Mouse (Mus musculus) lung, embryonic 15.5 days (tissue): Measurements from ENCODE around the gene Parva. TPM values are rescaled to one million over a fixed set of nuclear protein-coding genes. Genes with fewer than 3 reads are reported as not detected.

ENCODE experiments used
- ATAC-seq: fragments of 200-750 bp; cut with Nextera tagmentation; 2 replicates; pipeline ENCODE4 v1.8.0; 2017; ENCODE audit warnings: moderate number of reproducible peaks, borderline replicate concordance; ENCODE audit not compliant: low FRiP score, low TSS enrichment; ENCODE audit errors: extremely low read depth
- H3K27ac ChIP-seq: fragments of 300-500 bp; sonication (generic); 2 replicates; pipeline ENCODE4 v1.5.1; 2015; ENCODE audit warnings: moderate library complexity, mild to moderate bottlenecking, inconsistent platforms
- H3K27me3 ChIP-seq: fragments of 300-500 bp; sonication (generic); 2 replicates; pipeline ENCODE4 v1.6.1; 2015; ENCODE audit warnings: inconsistent platforms
- H3K36me3 ChIP-seq: fragments of 300-500 bp; sonication (generic); 2 replicates; pipeline ENCODE4 v1.6.1; 2015; ENCODE audit warnings: inconsistent platforms
- H3K4me1 ChIP-seq: fragments of 300-500 bp; sonication (generic); 2 replicates; pipeline ENCODE4 v1.6.1; 2015; ENCODE audit warnings: inconsistent platforms
- H3K4me2 ChIP-seq: fragments of 300-500 bp; sonication (generic); 2 replicates; pipeline ENCODE4 v1.6.1; 2015; ENCODE audit warnings: inconsistent platforms, mild to moderate bottlenecking, moderate library complexity
- H3K4me3 ChIP-seq: fragments of 300-500 bp; sonication (generic); 2 replicates; pipeline ENCODE4 v1.5.1; 2015; ENCODE audit warnings: mild to moderate bottlenecking, inconsistent platforms
- H3K9ac ChIP-seq: fragments of 300-500 bp; sonication (generic); 2 replicates; pipeline ENCODE4 v1.6.1; 2015; ENCODE audit warnings: inconsistent platforms
- H3K9me3 ChIP-seq: fragments of 300-500 bp; sonication (generic); 2 replicates; pipeline ENCODE4 v1.6.1; 2016; ENCODE audit warnings: inconsistent platforms
- WGBS: fragments of 180-500 bp; shearing (Covaris S2); methylation state at CpG from one replicate; pipeline ENCODE4 v1.1.7; 2015; 5-methylcytosine and 5-hydroxymethylcytosine counted together
- polyA plus RNA-seq: library from polyadenylated mRNA; unstranded; fragments of >200 nt; fragmentation: Nextera tagmentation; extraction: Ambion mirVana; gene quantifications from 2 replicates; pipeline ENCODE4 v1.2.1, GENCODE M21; 2015

The Parva gene
- polyA plus RNA-seq, 1 experiment from 2014 or later = 109 TPM

DNA sequence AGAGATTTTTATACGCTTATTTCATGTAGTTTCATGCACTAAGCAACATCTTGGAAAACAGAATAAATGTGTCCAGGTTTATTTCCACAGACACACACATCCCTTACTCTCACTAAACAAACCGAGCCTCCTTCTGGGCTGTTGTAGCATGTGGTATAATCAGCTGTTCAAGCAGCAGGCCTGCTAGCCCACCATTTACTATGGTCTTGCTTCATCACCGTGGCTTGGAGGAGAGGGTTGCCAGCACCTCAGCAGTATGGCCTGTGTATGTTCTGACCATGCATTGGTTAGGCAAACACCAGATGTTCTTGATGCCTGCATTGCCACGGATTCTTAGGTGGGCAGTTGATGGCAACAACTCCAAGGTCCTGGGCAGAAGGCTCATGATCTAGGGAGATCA, 30.6 kb downstream of the Parva start:
- ATAC-seq = no peak
- H3K4me3 ChIP-seq = no peak overlapping the region
- no peak overlapping the region for H3K4me2 ChIP-seq
- peaks cover 59% of the 10 kb centered on the region for H3K4me1 ChIP-seq
- no peaks in the 10 kb centered on the region for H3K9me3 ChIP-seq
- no peaks in the 10 kb centered on the region for H3K27me3 ChIP-seq
- no peaks in the 10 kb centered on the region for H3K36me3 ChIP-seq
- H3K27ac ChIP-seq = no peak overlapping the region
- no peak overlapping the region for H3K9ac ChIP-seq
- 81% methylated on average over 4 of the region's 4 CpGs for WGBS

DNA sequence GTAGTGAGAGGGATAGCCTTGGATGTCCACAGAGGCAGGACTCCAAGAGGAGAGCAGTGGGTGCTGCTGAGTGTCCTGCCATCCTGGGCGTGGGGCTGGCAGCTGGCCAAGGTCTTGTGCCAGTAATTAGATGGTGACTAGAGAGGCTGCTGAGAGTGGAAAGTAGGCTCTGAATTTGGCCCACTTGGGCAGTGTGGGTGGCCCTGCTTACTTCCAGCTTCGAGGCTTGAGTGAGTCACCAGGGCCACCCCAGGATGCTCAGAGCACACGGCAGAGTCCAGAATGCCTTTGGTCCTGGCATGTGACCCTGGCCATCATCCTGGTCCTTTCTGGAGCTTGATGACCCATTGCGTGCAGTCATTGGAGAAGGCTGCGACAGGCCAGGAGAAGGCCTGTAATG, 31.1 kb downstream of the Parva start:
- no peak overlapping the region for H3K27ac ChIP-seq

GRCm38 (mm10) chr7:112463074-112463473, 35.8 kb downstream of the Parva start:
- ATAC-seq = no peak
- H3K27ac ChIP-seq = peak overlapping the region; percentile 6; the same call in 1 of the 2 replicates
- H3K4me1 ChIP-seq = peaks cover 39% of the 10 kb centered on the region

More for the DNA sequence above, 31.1 kb downstream of the Parva start:
- Histone ChIP-seq H3K4me3 (no peak overlapping the region), H3K4me2 (no peak overlapping the region), H3K9me3 (no peaks in the 10 kb centered on the region), H3K9ac (no peak overlapping the region), H3K4me1 (peaks cover 61% of the 10 kb centered on the region), H3K36me3 (no peaks in the 10 kb centered on the region), H3K27me3 (no peaks in the 10 kb centered on the region)
- ATAC-seq = no peak
- 56% methylated on average over 5 of the region's 5 CpGs for WGBS

GRCm38 (mm10) chr7:112465920-112466319, 38.6 kb downstream of the Parva start:
- Histone ChIP-seq H3K9ac (no peak overlapping the region), H3K9me3 (no peaks in the 10 kb centered on the region), H3K4me3 (no peak overlapping the region), H3K4me2 (no peak overlapping the region), H3K27me3 (no peaks in the 10 kb centered on the region), H3K36me3 (peaks cover 5% of the 10 kb centered on the region; the same call in 1 of the 2 replicates), H3K27ac (no peak overlapping the region), H3K4me1 (peaks cover 40% of the 10 kb centered on the region)
- WGBS = 73% methylated on average over 3 of the region's 3 CpGs
- no peak for ATAC-seq

More at GRCm38 (mm10) chr7:112463074-112463473, 35.8 kb downstream of the Parva start:
- no peak overlapping the region for H3K4me2 ChIP-seq
- no peaks in the 10 kb centered on the region for H3K27me3 ChIP-seq
- peaks cover 5% of the 10 kb centered on the region; the same call in 1 of the 2 replicates for H3K36me3 ChIP-seq
- H3K9me3 ChIP-seq = no peaks in the 10 kb centered on the region
- H3K9ac ChIP-seq = no peak overlapping the region
- WGBS = 5% methylated on average over 2 of the region's 2 CpGs
- H3K4me3 ChIP-seq = no peak overlapping the region

DNA sequence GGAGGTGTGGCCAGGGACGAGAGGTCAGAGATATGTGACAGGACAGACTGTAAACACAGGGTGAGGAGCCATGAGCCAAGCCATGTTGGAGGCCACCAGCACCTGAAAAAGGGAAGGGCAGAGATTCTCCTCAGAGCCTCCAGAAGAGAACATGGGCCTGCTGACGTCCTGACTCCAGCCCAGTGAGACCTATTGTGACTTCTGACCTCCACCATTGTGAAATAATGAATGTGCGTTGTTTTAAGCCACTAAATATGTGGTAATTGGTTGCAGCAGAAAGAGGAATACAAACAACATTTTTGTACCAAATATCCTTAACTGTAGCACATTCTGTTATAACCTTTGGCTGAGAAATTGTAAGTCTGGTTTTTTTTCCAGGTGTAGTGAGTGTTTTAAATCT, 39.5 kb downstream of the Parva start:
- WGBS = 71% methylated on average over 3 of the region's 3 CpGs
- ATAC-seq = no peak
- peaks cover 49% of the 10 kb centered on the region for H3K4me1 ChIP-seq
- no peak overlapping the region for H3K4me2 ChIP-seq
- H3K36me3 ChIP-seq = peaks cover 5% of the 10 kb centered on the region; the same call in 1 of the 2 replicates
- H3K4me3 ChIP-seq = no peak overlapping the region
- no peaks in the 10 kb centered on the region for H3K9me3 ChIP-seq
- peak overlapping the region; percentile 92 for H3K27ac ChIP-seq
- H3K9ac ChIP-seq = no peak overlapping the region
- H3K27me3 ChIP-seq = no peaks in the 10 kb centered on the region

DNA sequence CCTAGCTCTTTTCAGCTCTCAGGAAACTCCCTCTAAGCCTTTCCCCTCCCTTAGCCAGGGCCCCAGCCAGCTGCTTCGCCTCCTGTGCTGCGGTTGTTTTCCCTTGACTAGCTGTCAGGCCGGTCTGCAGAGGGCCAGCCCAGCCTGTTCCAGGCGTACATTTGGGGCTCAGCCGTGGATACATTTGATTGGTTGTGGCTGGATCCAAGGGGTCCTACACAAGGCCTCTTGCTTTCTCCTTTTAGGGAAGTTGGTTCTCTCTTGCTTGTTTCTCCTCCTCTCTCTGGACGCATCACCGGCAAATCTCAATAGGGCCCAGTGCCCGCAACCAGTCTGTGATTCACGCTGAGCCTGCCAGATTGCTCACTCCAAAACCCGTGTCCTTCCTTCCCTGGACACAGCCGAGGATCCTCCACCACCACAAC, 40.4 kb downstream of the Parva start:
- Histone ChIP-seq H3K9me3 (no peaks in the 10 kb centered on the region), H3K4me2 (no peak overlapping the region), H3K36me3 (peaks cover 5% of the 10 kb centered on the region; the same call in 1 of the 2 replicates), H3K27ac (peak overlapping the region; percentile 92), H3K4me3 (no peak overlapping the region), H3K27me3 (no peaks in the 10 kb centered on the region), H3K9ac (no peak overlapping the region), H3K4me1 (peaks cover 49% of the 10 kb centered on the region)
- peak; percentile 96 for ATAC-seq
- 24% methylated on average over 11 of the region's 11 CpGs for WGBS

DNA sequence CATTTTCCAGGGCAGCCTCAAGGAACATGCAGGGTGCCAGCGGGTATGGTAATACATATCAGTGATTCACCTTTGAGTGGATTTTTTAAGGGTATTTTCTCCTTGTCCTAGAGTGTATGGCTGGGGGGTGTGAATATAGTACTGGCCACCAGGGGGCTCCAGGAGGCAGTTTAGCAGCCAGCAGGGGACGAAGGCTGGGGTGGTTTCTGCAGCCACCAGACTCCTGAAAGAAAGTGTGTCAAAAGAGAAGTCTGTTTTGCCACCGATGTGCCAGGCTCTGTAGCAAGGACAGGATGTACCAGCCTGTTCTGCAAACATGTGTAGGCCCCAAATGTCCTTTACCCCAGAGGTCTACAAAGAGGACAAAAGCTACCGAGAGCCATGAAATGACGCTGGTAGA, 42.5 kb downstream of the Parva start:
- H3K4me1 ChIP-seq = peaks cover 52% of the 10 kb centered on the region
- 0 out of 2 replicates have a peak, but pooled peaks have one; percentile 46 for ATAC-seq
- no peak overlapping the region for H3K4me2 ChIP-seq
- H3K9me3 ChIP-seq = no peaks in the 10 kb centered on the region
- no peak overlapping the region for H3K9ac ChIP-seq
- 37% methylated on average over 5 of the region's 5 CpGs for WGBS
- H3K36me3 ChIP-seq = peaks cover 5% of the 10 kb centered on the region; the same call in 1 of the 2 replicates
- H3K27me3 ChIP-seq = no peaks in the 10 kb centered on the region
- no peak overlapping the region for H3K4me3 ChIP-seq
- no peak overlapping the region for H3K27ac ChIP-seq

- Histone ChIP-seq H3K27ac (peak overlapping the region; percentile 23; the same call in 1 of the 2 replicates), H3K36me3 (no peaks in the 10 kb centered on the region), H3K9ac (no peak overlapping the region), H3K4me2 (no peak overlapping the region), H3K9me3 (no peaks in the 10 kb centered on the region), H3K4me1 (peaks cover 52% of the 10 kb centered on the region), H3K27me3 (no peaks in the 10 kb centered on the region), H3K4me3 (no peak overlapping the region)
- 51% methylated on average over 7 of the region's 7 CpGs for WGBS
- ATAC-seq = no peak
Measured at GRCm38 (mm10) chr7:112471316-112471715, 44.0 kb downstream of the Parva start.

DNA sequence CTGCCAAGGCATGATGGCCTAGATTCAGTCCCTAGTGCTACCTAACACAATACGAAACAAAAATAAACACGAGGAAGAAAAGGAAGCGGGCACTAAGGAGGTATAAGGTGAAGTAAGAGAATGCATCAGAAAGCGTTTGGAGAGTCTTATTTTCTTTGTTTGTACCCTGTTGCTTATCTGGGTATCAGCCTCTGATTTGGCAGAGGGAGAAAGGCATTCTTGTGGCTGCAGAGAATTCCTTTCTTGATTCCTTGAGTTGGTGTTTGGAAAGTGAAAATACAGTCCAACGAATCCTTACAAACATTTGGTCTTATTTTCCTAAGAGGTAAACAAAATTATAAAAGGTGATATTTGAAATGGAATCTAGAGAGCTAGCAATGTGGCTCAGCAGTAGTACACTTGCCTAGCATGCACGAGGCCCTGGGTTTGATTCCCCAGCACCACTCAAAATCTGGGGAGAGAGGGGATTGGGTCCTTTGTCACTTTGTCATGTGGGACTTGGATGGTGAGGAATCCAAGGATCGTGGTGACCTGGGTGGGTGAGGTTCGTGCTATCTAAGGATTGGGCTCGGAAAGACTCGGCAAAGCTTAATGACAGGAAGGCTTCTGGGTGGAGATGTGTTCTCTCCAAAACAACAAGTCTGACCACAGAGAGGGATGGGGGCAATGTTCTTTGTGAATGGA, 44.9 kb downstream of the Parva start:
- Histone ChIP-seq H3K4me1 (peaks cover 45% of the 10 kb centered on the region), H3K4me3 (no peak overlapping the region), H3K27me3 (no peaks in the 10 kb centered on the region), H3K27ac (peak overlapping the region; percentile 23; the same call in 1 of the 2 replicates), H3K9me3 (no peaks in the 10 kb centered on the region), H3K9ac (no peak overlapping the region), H3K36me3 (no peaks in the 10 kb centered on the region), H3K4me2 (no peak overlapping the region)
- ATAC-seq = no peak
- WGBS = 47% methylated on average over 10 of the region's 10 CpGs

- H3K9me3 ChIP-seq = no peaks in the 10 kb centered on the region
- no peaks in the 10 kb centered on the region for H3K36me3 ChIP-seq
- no peak for ATAC-seq
- no peak overlapping the region for H3K4me3 ChIP-seq
- 54% methylated on average over 9 of the region's 9 CpGs for WGBS
- H3K27ac ChIP-seq = no peak overlapping the region
- peaks cover 39% of the 10 kb centered on the region for H3K4me1 ChIP-seq
- no peak overlapping the region for H3K4me2 ChIP-seq
- H3K27me3 ChIP-seq = no peaks in the 10 kb centered on the region
- H3K9ac ChIP-seq = no peak overlapping the region
Measured at GRCm38 (mm10) chr7:112472708-112473281, 45.5 kb downstream of the Parva start.

DNA sequence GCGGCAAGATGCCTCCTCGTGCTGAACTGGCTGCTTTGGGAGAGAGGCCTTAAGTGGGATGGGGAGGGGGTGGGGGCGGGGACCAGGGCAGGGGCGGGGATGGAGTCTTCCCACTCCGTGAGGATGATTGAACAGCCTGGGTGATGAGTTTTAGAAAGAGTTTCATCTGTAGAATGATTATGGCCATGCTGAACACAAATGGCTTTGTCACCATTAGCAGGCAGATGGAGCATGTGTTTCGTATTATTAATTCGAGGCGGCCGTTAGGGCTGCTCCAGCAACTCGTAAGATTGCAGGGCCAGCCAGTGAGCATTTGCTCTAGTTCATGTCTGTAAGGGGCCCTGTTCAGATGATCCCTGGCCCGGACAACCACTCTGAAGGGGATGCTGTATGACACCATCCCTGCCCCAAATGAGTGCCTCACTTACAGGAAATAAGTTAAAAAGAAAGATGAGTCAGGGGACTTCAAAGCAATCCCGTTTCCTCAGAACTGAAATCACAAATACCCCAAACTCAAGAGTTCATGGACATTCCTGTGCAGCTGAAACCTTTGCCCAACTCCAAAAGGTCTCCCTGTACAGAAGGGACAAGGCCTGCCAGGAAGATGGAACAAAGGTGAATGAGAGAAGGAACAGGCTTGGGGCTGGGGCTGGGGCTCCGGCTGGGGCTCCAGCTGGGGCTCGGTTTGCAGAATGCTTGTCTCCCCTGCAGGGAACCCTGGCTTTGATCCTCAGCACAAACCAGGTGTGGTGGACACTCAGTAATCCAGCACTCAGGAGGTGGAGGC, 46.5 kb downstream of the Parva start:
- no peak overlapping the region for H3K4me2 ChIP-seq
- no peaks in the 10 kb centered on the region for H3K27me3 ChIP-seq
- no peak overlapping the region for H3K9ac ChIP-seq
- 22% methylated on average over 14 of the region's 14 CpGs for WGBS
- peaks cover 43% of the 10 kb centered on the region for H3K4me1 ChIP-seq
- H3K4me3 ChIP-seq = no peak overlapping the region
- H3K36me3 ChIP-seq = no peaks in the 10 kb centered on the region
- no peaks in the 10 kb centered on the region for H3K9me3 ChIP-seq
- peak overlapping the region; percentile 43; the same call in 1 of the 2 replicates for H3K27ac ChIP-seq
- no peak for ATAC-seq

DNA sequence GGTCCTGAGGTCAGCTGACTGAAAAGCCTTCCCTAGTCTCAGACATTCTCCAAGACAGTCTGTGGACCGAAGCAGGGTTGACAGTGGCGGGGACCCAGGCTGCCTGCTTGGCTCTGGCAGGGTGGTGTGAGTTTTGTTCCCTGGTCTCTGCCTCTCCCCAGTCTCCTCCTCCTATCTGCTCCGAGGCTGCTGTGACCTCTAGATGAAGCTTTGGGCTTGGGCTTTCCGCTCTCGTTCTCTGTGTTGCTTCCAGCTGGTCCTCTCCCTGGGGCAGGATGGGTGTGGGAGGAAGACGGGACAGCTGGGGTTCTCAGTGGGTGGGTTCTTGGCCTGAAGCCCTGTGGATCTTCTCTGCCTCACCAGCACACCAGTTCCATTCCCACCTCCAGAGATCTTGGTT, 51.8 kb downstream of the Parva start:
- peak overlapping the region; percentile 70 for H3K27ac ChIP-seq
- no peaks in the 10 kb centered on the region for H3K9me3 ChIP-seq
- ATAC-seq = peak; percentile 77
- no peaks in the 10 kb centered on the region for H3K36me3 ChIP-seq
- H3K4me1 ChIP-seq = peaks cover 40% of the 10 kb centered on the region
- no peaks in the 10 kb centered on the region for H3K27me3 ChIP-seq
- no peak overlapping the region for H3K4me3 ChIP-seq
- no peak overlapping the region for H3K4me2 ChIP-seq
- WGBS = 34% methylated on average over 6 of the region's 6 CpGs
- H3K9ac ChIP-seq = no peak overlapping the region
